Mouse (Mus musculus) CH12.LX (cell line): ENCODE data around the gene Psap.

Source experiments
- BHLHE40 ChIP-seq: IDR thresholded peaks from 2 replicates; pipeline ENCODE4 v1.6.1; 2011; ENCODE audit warnings: mild to moderate bottlenecking, low read depth, low read length, improper control_type of control experiment
- CTCF ChIP-seq, 2 experiments: IDR thresholded peaks in 1 of 2; conservative IDR thresholded peaks in 1 of 2; 2 replicates each; pipeline ENCODE4 v1.5.1; 2011 to 2012; ENCODE audit warnings: low read depth in 2 of 2, low read length in 2 of 2, improper control_type of control experiment in 1 of 2, inconsistent platforms in 1 of 2, mild to moderate bottlenecking in 1 of 2, moderate library complexity in 1 of 2
- EP300 ChIP-seq: IDR thresholded peaks from 2 replicates; pipeline ENCODE4 v1.6.1; 2011; ENCODE audit warnings: low read length, improper control_type of control experiment
- HCFC1 ChIP-seq: IDR thresholded peaks from 2 replicates; pipeline ENCODE4 v1.6.1; 2012; ENCODE audit warnings: low read depth, mild to moderate bottlenecking, inconsistent platforms, low read length, improper control_type of control experiment
- MAFK ChIP-seq: IDR thresholded peaks from 2 replicates; pipeline ENCODE4 v1.6.1; 2011; ENCODE audit warnings: low read length, improper control_type of control experiment; ENCODE audit not compliant: insufficient replicate concordance
- POLR2A ChIP-seq: IDR thresholded peaks from 2 replicates; pipeline ENCODE4 v1.6.1; 2011; ENCODE audit warnings: low read depth, mild to moderate bottlenecking, improper control_type of control experiment, low read length
- POLR2AphosphoS2 ChIP-seq: IDR thresholded peaks from 2 replicates; pipeline ENCODE4 v1.6.1; 2011; ENCODE audit warnings: low read depth, low read length, improper control_type of control experiment
- RAD21 ChIP-seq: IDR thresholded peaks from 2 replicates; pipeline ENCODE4 v1.6.1; 2011; ENCODE audit warnings: low read depth, mild to moderate bottlenecking, low read length, improper control_type of control experiment, moderate library complexity
- SIN3A ChIP-seq: IDR thresholded peaks from 2 replicates; pipeline ENCODE4 v1.6.1; 2012; ENCODE audit warnings: low read length, improper control_type of control experiment, inconsistent platforms
- USF1 ChIP-seq: IDR thresholded peaks from 2 replicates; pipeline ENCODE4 v1.6.1; 2014; ENCODE audit warnings: low read depth, mild to moderate bottlenecking, inconsistent platforms, low read length, improper control_type of control experiment
- ZC3H11A ChIP-seq: IDR thresholded peaks from 2 replicates; pipeline ENCODE4 v1.6.1; 2012; ENCODE audit warnings: low read depth, mild to moderate bottlenecking, inconsistent platforms, low read length, improper control_type of control experiment

DNA sequence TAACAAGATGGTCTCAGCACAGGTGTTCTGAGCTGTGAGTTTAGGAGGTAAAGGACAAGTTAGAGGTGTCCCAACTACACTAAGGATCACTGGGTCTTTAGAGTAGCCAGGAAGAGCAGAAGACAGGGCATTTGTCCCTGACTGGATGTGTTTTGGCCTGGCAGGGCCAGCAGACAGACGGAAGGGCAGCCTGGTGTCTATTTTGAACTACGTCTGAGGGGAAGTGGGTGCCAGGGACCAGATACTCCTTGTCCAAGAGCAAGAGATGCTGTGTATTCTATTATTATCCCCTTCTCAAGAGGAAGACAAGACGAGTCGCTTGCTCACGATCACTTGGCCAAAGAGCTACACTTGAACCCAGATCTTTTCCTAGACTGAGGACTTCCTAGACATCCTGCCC is 36.2 kb downstream of the Psap start:
- no peak for TF ChIP-seq HCFC1
- TF ChIP-seq USF1, result no peak
- no peak for TF ChIP-seq BHLHE40
- no peak for TF ChIP-seq POLR2A
- TF ChIP-seq ZC3H11A, result no peak
- no peak for TF ChIP-seq RAD21
- TF ChIP-seq POLR2AphosphoS2, result no peak
- TF ChIP-seq CTCF (conservative IDR thresholded peaks at IDR 0.05 in 1 of 2, IDR thresholded peaks at IDR 0.05 in 1 of 2; ENCODE audit: low read depth in 2 of 2, low read length in 2 of 2), result no peak
- TF ChIP-seq EP300, result no peak
- TF ChIP-seq MAFK, result no peak
- no peak for TF ChIP-seq SIN3A
